Mouse (Mus musculus) erythroblast, embryonic 14.5 days (primary cell): ENCODE measurements around the gene Mad1l1.

ENCODE experiments used
- GATA1 ChIP-seq: IDR thresholded peaks from 2 replicates; pipeline ENCODE4 v1.6.1; 2012; ENCODE audit warnings: low read length, inconsistent platforms, mixed read lengths
- TAL1 ChIP-seq: IDR thresholded peaks from 3 replicates; pipeline ENCODE4 v1.6.1; 2012; ENCODE audit warnings: low read length, inconsistent platforms, mixed read lengths

DNA sequence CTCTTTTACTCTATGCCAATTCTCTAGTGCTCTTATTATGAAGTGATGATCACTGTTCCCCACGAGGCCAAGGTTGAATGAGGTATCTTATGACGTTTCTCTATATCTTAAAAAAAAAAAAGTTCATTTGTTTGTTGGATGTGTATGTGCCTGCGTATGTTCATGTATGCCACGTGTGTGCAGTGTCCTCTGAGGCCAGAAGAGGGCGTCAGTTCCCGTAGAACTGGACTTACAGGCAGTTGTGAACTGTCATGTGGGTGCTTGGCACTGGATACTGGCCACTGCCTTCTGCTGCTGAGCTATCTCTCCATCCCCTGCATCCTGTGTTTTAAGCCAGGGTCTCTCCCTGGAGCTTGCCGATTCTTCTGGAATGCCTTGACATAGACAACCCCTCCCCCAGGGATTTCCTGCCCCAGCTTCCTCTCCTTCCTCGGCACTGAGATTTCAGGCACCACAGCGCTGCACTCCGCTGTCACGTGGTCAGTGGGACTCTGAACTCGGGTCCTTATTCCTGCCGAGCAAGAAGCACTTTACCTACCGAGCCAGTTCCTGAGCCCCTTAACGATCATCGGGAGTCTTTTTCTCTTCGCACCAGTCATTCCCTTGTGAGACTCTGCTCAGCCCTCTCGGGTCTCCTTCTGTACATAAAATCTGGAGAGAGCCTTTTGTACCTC is 336.1 kb downstream of the Mad1l1 start:
- TF ChIP-seq GATA1 = no peak
- TF ChIP-seq TAL1 = no peak
